Mouse (Mus musculus): Measurements from ENCODE around the gene Fam25c.
A peak's percentile ranks its signal among the peaks of the same experiment; 100 is the strongest.

The Fam25c gene

DNA sequence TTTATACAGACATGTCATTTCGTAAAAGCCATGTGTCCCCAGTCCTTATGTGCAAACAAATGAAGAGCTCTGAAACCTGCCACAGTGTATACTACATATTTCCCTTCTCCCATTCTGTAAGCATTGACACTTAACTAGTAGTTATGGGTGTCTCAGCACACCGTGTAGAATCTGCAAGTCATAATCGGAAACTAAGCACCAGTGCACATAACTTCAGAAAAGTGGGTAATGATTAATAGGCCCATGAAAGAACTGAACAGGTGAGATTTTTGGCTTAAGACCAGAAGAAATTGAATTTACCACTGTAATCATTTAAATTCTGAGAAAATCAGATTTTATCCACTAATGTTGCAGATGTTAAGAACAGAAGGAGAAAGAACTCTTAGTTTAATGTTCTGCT lies 40.4 kb downstream of the Fam25c start:
- TF ChIP-seq GATA4 (IDR thresholded peaks at IDR 0.05; ENCODE audit: insufficient replicate concordance, low read length), result no peak

DNA sequence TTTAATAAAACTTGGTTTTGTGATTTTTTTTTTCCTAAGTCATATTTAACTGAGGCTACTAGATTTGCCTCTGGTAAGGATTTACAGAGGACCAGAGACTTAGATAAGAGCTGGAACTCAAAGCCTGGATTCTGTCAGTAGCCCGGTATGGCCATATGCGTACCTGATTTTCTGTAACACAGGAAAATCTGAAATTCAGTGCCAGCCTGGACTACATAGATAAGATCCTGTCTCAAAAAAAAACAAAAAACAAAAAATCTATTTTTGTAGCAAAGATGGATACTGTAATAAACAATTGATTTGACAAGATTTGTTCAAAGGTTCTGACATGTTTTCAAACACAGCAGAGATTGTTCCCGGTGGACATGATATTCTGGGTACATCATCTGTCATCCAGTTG lies 41.6 kb downstream of the Fam25c start:
- TF ChIP-seq GATA4 (IDR thresholded peaks at IDR 0.05; ENCODE audit: insufficient replicate concordance, low read length), result no peak

DNA sequence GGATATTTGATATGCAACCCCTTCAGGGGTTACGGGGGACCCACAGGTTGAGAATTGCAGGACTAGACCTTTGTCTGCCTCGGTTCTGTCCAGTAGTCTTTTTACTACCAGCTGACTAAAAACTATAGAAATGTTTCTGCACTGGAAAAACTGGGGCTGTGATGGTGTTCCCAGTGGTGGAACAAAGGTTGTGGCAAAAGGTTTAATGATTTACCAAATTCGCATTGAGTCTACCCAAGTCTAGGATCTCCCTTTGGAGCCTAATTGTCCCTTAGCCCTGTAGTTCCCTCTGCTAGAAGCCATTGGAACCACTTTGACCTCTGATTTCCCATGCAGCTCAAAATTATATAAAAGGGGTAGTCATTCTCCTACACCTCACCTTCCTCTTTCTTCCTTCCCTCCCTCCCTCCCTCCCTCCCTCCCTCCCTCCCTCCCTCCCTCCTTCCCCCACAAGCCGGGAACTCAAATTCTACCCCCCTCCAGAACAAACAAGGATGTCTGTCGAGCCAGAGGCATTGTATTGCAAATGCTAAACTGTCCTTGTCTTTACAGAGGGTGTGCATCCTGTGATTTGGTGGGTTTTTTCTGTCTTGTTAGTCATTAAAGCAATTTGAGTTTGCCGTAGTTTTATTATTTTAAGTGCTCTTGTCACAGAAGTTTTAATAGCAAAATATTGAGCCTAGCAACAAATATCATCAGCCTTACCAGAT lies 42.7 kb downstream of the Fam25c start:
- no peak for TF ChIP-seq GATA4 (IDR thresholded peaks at IDR 0.05; ENCODE audit: insufficient replicate concordance, low read length)

GRCm38 (mm10) chr14:34311691-34312090 lies 43.5 kb downstream of the Fam25c start:
- TF ChIP-seq GATA4 (IDR thresholded peaks at IDR 0.05; ENCODE audit: insufficient replicate concordance, low read length), result no peak

- no peak for TF ChIP-seq GATA4 (IDR thresholded peaks at IDR 0.05; ENCODE audit: insufficient replicate concordance, low read length)
Observed at GRCm38 (mm10) chr14:34311021-34311631, 44.1 kb downstream of the Fam25c start.

DNA sequence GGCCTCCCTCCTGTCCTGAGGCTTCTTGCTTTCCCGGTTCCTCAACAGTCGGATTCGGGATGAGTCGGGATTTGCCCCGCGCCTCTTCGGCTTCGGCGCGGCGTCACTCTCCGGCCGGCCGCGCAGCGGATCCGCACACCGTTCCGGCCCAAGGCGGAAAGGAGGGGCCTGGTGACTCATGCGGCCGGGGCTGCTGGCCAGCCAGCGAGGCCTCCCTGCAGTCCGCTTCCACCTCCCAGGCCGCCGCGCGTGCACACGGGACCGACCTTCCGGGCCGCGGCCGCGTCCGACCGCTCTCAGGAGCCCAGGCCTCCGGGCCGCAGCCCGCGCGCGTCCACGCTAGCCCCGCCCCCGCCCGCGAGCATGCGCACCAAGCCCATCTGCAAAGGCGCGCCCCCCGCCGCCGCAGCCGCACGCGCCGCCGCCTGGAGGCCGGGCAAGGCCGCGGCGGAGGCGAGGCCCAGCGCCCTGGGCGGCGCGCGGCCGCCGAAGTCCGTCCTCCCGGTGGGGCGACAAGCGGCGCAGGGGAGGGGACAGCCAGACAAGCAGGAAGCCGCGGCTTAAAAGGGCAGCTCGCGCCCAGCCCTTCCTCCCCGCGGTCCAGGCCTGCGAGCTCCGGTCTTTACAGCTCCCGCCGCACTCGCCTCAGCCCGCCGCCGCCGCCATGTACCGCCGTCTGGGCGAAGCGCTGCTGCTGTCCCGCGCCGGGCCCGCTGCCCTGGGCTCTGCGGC lies 44.8 kb downstream of the Fam25c start, which contains the start of the genes Shld2 and Glud1:
Gene Shld2, minus strand, starts transcription at position 260 of the 732 bp plus-strand sequence.
Gene Glud1, plus strand, starts transcription at position 494 of the 732 bp plus-strand sequence.
- peak; percentile 26; the same call in 1 of the 2 replicates for TF ChIP-seq GATA4 (IDR thresholded peaks at IDR 0.05; ENCODE audit: insufficient replicate concordance, low read length)

DNA sequence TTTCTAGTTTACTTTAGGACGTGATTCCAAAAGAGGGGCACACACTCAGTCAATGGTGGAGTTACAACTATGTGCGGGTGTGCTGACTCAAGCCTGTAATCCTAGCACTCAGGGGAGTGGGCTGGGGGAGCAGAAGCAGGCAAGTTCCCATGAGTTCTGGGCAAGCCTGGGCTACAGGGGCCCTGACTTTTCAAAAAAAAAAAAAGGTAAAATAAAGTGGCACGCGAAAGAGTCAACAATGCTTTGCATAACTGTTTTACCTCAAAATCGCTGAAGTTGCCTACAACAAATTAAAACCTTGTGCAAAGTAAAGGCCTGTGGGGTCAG lies 45.4 kb downstream of the Fam25c start:
- no peak for TF ChIP-seq GATA4 (IDR thresholded peaks at IDR 0.05; ENCODE audit: insufficient replicate concordance, low read length)

GRCm38 (mm10) chr14:34309266-34309665 lies 46.0 kb downstream of the Fam25c start:
- no peak for TF ChIP-seq GATA4 (IDR thresholded peaks at IDR 0.05; ENCODE audit: insufficient replicate concordance, low read length)

DNA sequence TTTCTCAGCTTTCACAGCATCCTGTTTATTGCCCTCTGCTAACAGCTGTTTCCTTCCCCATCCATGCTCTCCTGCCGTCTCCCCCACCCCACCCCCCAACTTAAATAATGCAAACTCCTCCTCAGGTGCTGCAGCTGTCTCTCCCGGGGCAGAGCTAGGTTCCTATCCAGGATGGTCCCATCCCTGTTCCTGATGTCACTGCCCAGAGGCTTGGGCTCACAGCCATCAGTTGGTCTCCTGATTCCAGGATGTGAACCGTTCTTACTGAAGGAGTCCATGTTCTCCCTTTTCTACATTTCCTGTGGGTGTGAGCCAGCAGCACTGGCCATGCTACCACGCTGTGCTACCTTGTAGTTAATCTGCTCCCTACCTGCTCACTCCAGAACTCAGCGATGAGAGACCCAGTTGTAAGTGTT lies 52.0 kb downstream of the Fam25c start:
- no peak for TF ChIP-seq GATA4 (IDR thresholded peaks at IDR 0.05; ENCODE audit: insufficient replicate concordance, low read length)

GRCm38 (mm10) chr14:34302681-34303242 lies 52.5 kb downstream of the Fam25c start:
- TF ChIP-seq GATA4 (IDR thresholded peaks at IDR 0.05; ENCODE audit: insufficient replicate concordance, low read length), result peak; percentile 64; the same call in 1 of the 2 replicates
